Mouse (Mus musculus): ENCODE measurements around the gene Inpp5b.
"Not testable (repeated sequence)": the region's sequence is repeated elsewhere in the genome, so short reads cannot be mapped to it uniquely, and the experiment has no call there.

The Inpp5b gene

GRCm38 (mm10) chr4:124708518-124709477, 32.9 kb upstream of the Inpp5b start:
- peak; percentile 98 for DNase-seq (ENCODE audit: extremely low read depth, insufficient read length, low spot score)

DNA sequence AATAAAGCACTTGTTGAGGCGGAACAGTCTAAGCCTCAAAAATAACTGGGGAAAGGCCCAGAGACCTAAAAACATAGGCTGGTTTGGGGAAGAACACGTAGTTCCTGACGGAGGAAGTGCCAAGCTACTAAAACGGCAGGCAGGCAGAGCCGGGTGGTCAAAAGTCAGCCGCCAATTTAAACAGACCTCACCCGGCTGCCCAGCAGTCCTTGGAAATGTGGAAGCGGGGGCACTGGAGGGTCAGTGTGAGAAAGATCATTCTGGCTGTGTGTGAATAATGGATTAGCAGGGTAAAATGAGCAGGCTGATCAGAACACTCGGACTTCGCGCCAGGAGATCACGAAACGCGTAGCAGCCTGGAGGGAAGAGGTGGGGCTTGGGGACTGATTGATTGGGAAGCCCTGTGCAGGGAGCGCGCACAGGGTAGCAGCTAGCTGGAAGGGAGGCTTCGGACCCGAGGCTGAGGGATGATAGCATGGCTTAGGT, 31.6 kb upstream of the Inpp5b start:
- no peak for DNase-seq (ENCODE audit: extremely low read depth, insufficient read length, low spot score)

DNA sequence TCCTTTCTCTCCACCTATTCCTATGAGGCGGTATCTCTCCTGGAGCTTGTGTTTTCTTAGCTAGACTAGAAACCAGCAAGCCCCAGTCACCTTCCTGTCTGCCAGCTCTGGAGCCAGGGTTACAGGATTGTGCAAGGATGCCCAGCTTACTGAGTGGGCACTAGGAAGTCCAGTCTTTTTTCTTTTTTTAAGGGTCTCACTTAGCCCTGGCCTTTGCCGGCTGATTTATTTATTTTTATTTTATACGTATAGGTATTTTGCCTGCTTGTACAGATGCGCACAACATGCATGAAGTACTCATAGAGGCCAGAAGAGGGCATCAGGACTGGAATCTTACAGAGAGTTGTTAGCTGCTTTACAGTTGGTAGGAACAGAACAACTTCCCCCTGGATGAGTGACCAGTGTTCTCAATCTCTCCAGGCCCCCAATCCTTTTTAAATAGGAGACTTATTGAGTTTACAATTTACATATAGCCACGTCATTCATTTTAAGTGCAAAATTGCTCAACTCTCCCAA, 30.8 kb upstream of the Inpp5b start:
- no peak for DNase-seq (ENCODE audit: extremely low read depth, insufficient read length, low spot score)

DNA sequence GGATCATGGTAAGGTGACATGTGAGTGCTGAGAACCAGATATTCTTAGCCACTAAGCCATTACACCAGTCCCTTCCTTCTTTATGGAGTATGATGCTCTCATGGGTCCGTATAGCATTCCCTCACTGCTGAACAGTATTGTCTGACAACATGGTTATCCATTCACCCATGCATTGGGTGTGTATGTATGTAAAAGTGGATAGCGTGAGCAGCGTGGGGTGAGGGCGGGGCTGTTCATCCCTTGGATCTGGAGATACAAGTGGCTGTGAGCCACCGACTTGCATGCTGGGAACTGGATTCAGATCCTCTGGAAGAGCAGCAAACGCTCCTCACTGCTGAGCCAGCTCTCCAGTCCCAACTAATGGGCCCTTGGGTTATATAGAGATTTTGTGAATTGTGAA, 29.0 kb upstream of the Inpp5b start:
- no peak for DNase-seq (ENCODE audit: extremely low read depth, insufficient read length, low spot score)

GRCm38 (mm10) chr4:124713850-124714249, 27.8 kb upstream of the Inpp5b start:
- not testable (repeated sequence) for DNase-seq (ENCODE audit: extremely low read depth, insufficient read length, low spot score)

DNA sequence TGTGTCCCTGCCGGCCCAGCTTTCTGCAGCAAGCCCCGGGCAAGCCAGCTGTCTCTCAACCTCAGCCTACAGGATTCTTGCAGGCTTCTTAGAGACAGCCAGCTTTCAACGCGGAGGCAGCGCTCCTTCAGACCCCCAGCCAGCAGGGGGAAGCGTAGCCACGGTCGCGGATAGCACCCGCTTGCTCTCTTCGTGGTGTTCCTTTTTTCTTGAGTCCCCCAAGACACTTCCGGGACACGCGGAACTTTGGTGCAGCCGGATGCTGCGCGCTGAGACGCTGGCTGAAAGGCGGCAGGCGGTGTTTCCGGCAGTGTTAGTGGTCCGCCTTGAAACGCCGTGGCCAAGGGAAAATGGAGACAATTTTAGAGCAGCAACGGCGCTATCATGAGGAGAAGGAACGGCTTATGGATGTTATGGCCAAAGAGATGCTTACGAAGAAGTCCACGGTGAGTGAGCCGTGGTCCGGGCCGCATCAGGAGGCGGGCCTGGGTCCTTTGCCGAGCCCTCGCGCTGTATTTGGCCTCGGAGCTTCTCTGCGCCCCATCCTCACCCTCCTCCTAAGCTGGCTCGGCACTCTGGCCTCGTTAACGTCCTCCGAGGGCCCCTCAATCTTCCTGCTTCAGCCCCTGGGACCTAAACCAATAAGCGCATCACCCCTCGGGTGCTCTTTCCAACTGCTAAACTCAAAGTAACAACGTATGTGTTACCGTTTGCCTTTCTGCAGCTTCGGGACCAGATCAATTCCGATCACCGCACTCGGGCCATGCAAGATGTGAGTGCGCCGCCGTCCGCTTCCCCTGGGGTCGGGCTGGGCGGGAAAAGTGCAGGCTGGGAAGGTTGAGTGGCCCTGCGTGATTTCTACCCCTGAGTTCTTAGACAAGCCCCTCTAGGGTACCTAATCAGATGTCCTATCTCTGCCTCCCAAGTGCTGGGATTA, 26.8 kb upstream of the Inpp5b start, which contains the start of gene Sf3a3:
Gene Sf3a3, plus strand, starts transcription at position 232 of the 937 bp plus-strand sequence.
- peak; percentile 98 for DNase-seq (ENCODE audit: extremely low read depth, insufficient read length, low spot score)

- no peak for DNase-seq (ENCODE audit: extremely low read depth, insufficient read length, low spot score)
These were observed 22.5 kb upstream of the Inpp5b start for GRCm38 (mm10) chr4:124719101-124719500.

GRCm38 (mm10) chr4:124726121-124726520, 15.5 kb upstream of the Inpp5b start:
- DNase-seq (ENCODE audit: extremely low read depth, insufficient read length, low spot score), result no peak

DNA sequence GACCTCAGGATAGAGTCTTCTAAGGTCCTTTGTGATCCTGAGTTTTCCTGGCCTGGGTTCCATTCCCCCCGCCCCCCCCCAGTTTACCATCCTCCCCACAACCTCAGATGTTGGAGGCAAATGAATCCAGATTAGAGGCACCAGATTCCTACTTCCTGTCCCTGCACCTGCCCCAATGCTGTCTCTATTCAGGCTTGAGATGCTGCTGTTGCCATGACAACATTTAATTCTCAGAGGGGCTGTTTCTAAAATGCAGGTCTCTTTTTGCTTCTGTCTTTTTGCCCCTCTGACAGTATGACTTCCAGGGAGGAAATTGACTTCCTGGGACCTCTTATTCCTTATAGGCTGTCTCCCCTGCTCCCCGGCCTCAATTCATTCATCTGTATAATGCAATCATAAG, 4.7 kb upstream of the Inpp5b start:
- DNase-seq (ENCODE audit: extremely low read depth, insufficient read length, low spot score), result no peak

DNA sequence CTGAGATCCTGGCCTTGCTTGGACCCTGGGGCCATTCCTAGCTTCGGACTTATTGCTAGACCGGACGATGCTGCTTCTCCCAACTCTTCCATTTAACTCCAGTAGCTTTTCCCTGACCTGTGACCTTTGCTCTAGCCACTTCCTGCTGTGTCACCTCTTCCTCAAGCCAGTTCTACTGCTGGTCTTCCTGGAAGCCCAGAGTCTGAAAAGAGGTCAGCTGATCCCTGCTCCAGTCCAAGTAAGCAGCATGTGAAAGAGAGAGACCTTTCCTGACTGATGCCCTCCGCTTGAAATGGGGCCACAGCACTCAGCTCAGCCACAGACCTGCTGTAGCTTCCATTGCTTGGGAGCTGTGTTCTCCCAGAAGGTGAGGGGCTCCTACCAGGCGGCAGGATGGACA, 4.2 kb upstream of the Inpp5b start:
- DNase-seq (ENCODE audit: extremely low read depth, insufficient read length, low spot score), result no peak

DNA sequence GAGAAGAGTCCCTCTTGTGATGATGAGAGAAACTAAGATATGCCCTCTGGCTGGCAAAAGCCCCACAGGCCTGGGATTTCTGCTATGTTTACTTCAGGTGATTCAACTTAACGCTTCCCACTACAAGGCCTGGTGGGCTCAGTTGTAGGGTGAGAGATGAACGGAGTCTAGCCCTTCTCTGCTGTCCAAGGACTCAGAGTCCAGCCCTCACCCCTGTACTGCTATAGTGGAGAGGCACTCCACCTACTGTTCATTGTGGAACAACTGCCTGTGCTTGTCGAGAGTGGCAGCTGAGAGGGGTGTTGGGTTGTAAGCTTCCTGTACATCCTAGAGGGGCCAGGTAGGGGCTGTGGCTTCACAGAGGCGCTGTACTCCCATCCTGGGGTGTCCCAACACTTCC, 3.6 kb upstream of the Inpp5b start:
- DNase-seq (ENCODE audit: extremely low read depth, insufficient read length, low spot score), result no peak

DNA sequence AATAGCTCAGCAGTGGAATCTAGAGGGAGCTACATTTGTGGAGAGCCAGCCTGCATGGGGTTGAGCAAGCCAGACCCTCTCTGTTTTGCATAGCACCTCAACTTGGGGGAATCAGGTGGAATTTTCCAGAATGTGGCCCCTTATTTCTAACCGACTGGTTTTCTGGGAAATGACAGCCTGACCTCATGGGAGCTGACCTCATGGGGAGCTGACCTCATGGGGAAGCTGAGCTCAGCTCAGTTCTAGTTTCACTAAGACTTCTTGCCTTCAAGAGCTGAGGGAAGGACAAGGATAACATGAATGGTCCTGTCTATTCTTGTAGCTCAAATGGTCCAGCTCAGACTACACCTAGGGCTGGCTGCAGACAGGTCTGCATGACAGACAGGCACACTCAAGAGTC, 2.9 kb upstream of the Inpp5b start:
- DNase-seq (ENCODE audit: extremely low read depth, insufficient read length, low spot score), result no peak

DNA sequence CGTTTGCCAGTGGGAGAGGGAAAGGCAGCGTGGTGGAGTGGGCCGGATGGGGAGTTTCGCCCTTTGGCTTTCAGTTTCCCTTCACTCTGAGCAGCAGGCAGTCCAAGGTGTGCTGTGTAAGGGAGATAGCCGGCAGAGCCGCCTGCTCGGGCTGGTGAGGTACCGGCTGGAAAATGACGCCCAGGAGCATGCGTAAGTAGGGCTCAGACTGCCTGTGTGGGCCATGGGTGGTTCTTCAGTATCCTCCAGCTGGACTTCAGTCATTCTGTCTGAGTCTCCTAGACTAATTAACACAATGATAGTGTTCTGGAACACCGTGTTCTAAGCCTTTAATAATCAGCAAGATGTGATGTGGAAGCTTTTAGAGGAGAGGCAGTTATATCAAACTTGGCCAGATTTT, 1.2 kb downstream of the Inpp5b start:
- DNase-seq (ENCODE audit: extremely low read depth, insufficient read length, low spot score), result no peak

- DNase-seq (ENCODE audit: extremely low read depth, insufficient read length, low spot score), result no peak
These were observed 4.9 kb downstream of the Inpp5b start for GRCm38 (mm10) chr4:124746577-124746976.

DNA sequence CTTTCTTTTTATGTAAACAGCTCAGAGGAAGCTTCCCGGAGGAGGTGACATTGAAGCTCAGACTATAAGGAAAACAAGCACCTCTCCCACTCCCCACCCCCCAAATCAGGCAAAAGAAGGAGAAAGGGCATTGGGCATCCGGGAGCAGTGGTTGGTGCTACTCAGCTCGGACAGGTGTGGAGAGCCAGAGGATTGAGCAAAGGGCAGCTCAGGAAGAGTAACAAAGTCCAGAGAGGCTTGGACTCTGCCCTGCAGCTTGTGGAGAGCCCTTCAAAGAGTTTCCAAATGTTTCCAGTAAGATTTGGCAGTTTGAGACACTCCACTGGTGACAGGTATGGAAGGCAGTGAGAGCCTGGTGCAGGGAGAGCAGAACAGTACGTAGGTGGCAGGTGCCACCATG, 6.2 kb downstream of the Inpp5b start:
- no peak for DNase-seq (ENCODE audit: extremely low read depth, insufficient read length, low spot score)

GRCm38 (mm10) chr4:124751300-124752250, 9.9 kb downstream of the Inpp5b start:
- DNase-seq (ENCODE audit: extremely low read depth, insufficient read length, low spot score), result peak; percentile 94

DNA sequence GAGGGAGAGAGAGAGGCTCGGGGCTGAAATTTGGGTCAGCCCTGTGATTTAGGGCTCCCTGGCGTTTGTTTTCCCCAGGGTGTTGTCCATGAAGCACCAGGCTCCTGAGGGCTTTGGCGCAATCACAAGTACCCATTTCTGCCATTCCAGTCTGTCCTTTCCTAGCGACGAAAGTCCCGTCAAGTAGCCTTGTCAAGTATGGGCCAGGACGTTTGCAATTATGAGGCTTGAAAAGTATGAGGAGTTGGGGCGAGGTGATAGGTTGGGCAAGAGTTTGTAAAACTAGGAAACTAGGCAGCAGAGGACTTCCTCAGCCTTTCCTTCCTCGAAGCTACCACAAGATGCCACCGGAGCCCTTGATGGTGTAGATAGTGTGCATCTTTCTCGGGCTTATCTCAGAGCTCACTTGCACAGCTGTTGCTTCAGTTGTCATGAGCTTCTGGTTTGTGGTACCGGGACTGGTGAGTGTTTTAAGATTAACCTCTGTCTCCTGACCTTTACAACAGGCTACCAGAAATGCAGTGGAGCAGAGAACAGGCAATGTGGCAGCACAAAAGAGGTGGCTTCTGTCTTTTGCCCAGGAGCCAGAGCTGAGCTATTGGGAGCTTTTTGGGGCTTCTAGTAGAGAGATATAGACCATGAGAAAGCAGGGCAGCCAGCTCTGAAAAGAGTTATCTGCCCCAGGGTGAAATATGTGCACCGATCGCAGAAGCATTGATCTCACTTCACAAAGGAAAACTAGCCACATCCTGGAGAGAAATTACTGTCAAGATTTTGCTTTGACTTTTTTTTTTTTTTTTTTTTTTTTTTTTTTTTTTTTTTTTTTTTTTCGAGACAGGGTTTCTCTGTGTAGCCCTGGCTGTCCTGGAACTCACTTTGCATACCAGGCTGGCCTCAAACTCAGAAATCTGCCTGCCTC, 10.9 kb downstream of the Inpp5b start:
- no peak for DNase-seq (ENCODE audit: extremely low read depth, insufficient read length, low spot score)

GRCm38 (mm10) chr4:124755526-124755925, 13.9 kb downstream of the Inpp5b start:
- DNase-seq (ENCODE audit: extremely low read depth, insufficient read length, low spot score), result no peak

- DNase-seq (ENCODE audit: extremely low read depth, insufficient read length, low spot score), result no peak
These were observed 17.7 kb downstream of the Inpp5b start for GRCm38 (mm10) chr4:124759305-124759811.

Data from 3134 (cell line).